8 mouse cellular contexts compared by ENCODE assay signal in the genomic region with DNA sequence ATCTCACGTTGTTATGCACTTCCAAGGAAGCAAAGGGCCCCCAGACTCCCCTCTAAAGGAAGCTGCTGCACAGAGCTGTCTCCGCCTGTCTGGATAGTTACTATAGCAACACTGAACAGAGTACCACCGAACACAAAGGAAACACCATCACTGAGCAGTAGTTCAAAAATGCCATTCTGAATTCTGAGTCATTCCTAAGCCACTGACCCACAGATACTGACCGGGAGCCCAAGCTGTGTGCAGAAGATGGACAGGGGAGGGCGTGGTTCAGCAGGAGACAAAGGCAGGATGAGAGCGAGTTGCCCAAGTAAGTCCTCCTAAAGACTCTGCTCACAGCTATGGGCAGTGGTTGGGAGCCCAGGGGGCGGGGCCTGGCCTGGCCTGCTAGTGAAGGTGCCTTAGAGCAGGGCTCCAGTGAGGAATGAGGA. TPM values are rescaled to one million over a fixed set of nuclear protein-coding genes. Genes with fewer than 3 reads are reported as not detected.
DNase-seq lines count a peak whose midpoint lies in the region; ATAC-seq lines count a peak whose summit lies in the region.
"Had no signal": no experiment of that assay in that cellular context is flagged by ENCODE, and none has a peak within 500 bp of the region (broad histone marks: within the 10 kb centered on the region; RNA-seq: fewer than 3 reads in every experiment).

No protein-coding gene starts in this region.

- peak overlapping the region; percentile 19 for H3K4me2 ChIP-seq in forebrain, embryonic 11.5 days (ENCODE audit: low read depth, low read length, severe bottlenecking)

- no peaks in the 10 kb centered on the region for H3K9me3 ChIP-seq in forebrain, embryonic 11.5 days (ENCODE audit: control insufficient read depth, low read length)
- H3K9me3 ChIP-seq in limb, embryonic 10.5 days (replicated peaks): no peaks in the 10 kb centered on the region

- WGBS in forebrain, embryonic 11.5 days: 10% methylated on average over 7 of the region's 7 CpGs
- WGBS in limb, embryonic 10.5 days: 50% methylated on average over 7 of the region's 7 CpGs

- no peaks in the 10 kb centered on the region for H3K27me3 ChIP-seq in forebrain, embryonic 11.5 days (ENCODE audit: control insufficient read depth, insufficient read depth, low read length)
- H3K27me3 ChIP-seq in limb, embryonic 10.5 days (ENCODE audit: low read depth, poor library complexity, severe bottlenecking): no peaks in the 10 kb centered on the region

- H3K4me3 ChIP-seq in forebrain, embryonic 11.5 days (ENCODE audit: low read depth, low read length): no peak overlapping the region
- no peak overlapping the region for H3K4me3 ChIP-seq in limb, embryonic 10.5 days

- H3K4me1 ChIP-seq in forebrain, embryonic 11.5 days (replicated peaks; ENCODE audit: control insufficient read depth, insufficient read depth, low read length): peaks cover 28% of the 10 kb centered on the region
- peaks cover 10% of the 10 kb centered on the region for H3K4me1 ChIP-seq in limb, embryonic 10.5 days

- no peaks in the 10 kb centered on the region for H3K36me3 ChIP-seq in forebrain, embryonic 11.5 days (ENCODE audit: control insufficient read depth, insufficient read depth, low read length)
- H3K36me3 ChIP-seq in limb, embryonic 10.5 days: no peaks in the 10 kb centered on the region

- peak overlapping the region; percentile 89 for H3K27ac ChIP-seq in forebrain, embryonic 11.5 days (ENCODE audit: low read depth, low read length)
- H3K27ac ChIP-seq in limb, embryonic 10.5 days: peak overlapping the region; percentile 25; the same call in 1 of the 2 replicates

- intact Hi-C loops in left cerebral cortex, postnatal 4 days (cut with DNase I): no loop called here

- peak; percentile 18 for DNase-seq in left cerebral cortex, postnatal 4 days
- DNase-seq in left cerebral cortex, adult 11 months (ENCODE audit: low spot score): no peak
- peak; percentile 78 for DNase-seq in forebrain, embryonic 11.5 days (ENCODE audit: low spot score)
- no peak for DNase-seq in limb, embryonic 10.5 days (ENCODE audit: low spot score)
- peak; percentile 73 for DNase-seq in retina, embryonic 14.5 days (ENCODE audit: low spot score)
- DNase-seq in right cerebral cortex, postnatal 25 days: no peak
- DNase-seq in right cerebral cortex, postnatal 10 days (ENCODE audit: low spot score in 2 of 2): no peak

- ATAC-seq in forebrain, embryonic 11.5 days (replicated peaks; ENCODE audit: low FRiP score): peak; percentile 77

- H3K9ac ChIP-seq in forebrain, embryonic 11.5 days (ENCODE audit: low read length): peak overlapping the region; percentile 13

RNA-seq across cellular contexts. Expression of gene Add2, which starts 23.6 kb away (rescaled TPM):
- 100 to 1,000 TPM; 256 to 274 TPM for total RNA-seq in left cerebral cortex, postnatal 4 days (2021)
- polyA plus RNA-seq in forebrain, embryonic 11.5 days (2014; fragmentation: Nextera tagmentation; extraction: Ambion mirVana): 61.0 and 68.3 TPM in 2 replicates
- polyA plus RNA-seq in limb, embryonic 10.5 days (2016; fragmentation: Nextera tagmentation; extraction: Ambion mirVana): 6.1 and 7.7 TPM in 2 replicates

RNA-seq across cellular contexts. Expression of gene Figla, which starts 36.1 kb away (rescaled TPM):
- not detected for total RNA-seq in left cerebral cortex, postnatal 4 days (2021)
- not detected in 2 replicates for polyA plus RNA-seq in forebrain, embryonic 11.5 days (2014; fragmentation: Nextera tagmentation; extraction: Ambion mirVana)
- polyA plus RNA-seq in limb, embryonic 10.5 days (2016; fragmentation: Nextera tagmentation; extraction: Ambion mirVana): not detected in 2 replicates
- polyA plus RNA-seq: liver, embryonic 16.5 days had no signal

Comparison
In these comparisons a context has a peak if more than half of its experiments do, and no peak if none do; other contexts are left out.
1. DNase-seq: peak in left cerebral cortex, postnatal 4 days (single experiment), forebrain, embryonic 11.5 days (single experiment) and retina, embryonic 14.5 days (single experiment); none in left cerebral cortex, adult 11 months (single experiment), limb, embryonic 10.5 days (single experiment), right cerebral cortex, postnatal 25 days (single experiment) and right cerebral cortex, postnatal 10 days (0 of 2).